Mouse (Mus musculus): ENCODE measurements around the gene Chd2. TPM values are rescaled to one million over a fixed set of nuclear protein-coding genes. Genes with fewer than 3 reads are reported as not detected.

Chd2 gene
- total RNA-seq, 1 experiment = 46.6 TPM

- no peak for DNase-seq (ENCODE audit: low read depth, low spot score)
- TF ChIP-seq ZC3H11A (IDR thresholded peaks at IDR 0.05; ENCODE audit: borderline replicate concordance, low read depth, low read length) (no peak), MAFK (IDR thresholded peaks at IDR 0.05; ENCODE audit: insufficient read depth, low read depth, low read length) (no peak)
- in situ Hi-C loops (cut with MboI; ENCODE audit: low sequenced_read_pairs in 2 of 2, unreplicated experiment in 2 of 2) = no loop called here
- no peaks in the 10 kb centered on the region for H3K9me3 ChIP-seq (ENCODE audit: control insufficient read depth, insufficient read depth, low read depth, low read length)
- no peak overlapping the region for H3K27ac ChIP-seq (ENCODE audit: insufficient read depth, low read depth, low read length, poor library complexity, severe bottlenecking)
- H3K4me1 ChIP-seq (ENCODE audit: control insufficient read depth in 2 of 2, insufficient read depth in 2 of 2, low read length in 2 of 2, poor library complexity in 1 of 2) = peaks cover 0 to 10% of the 10 kb centered on the region in 2 experiments; a peak in 1 of 4 replicates
- H3K36me3 ChIP-seq (ENCODE audit: control insufficient read depth, insufficient read depth, low read length, poor library complexity, severe bottlenecking) = peaks cover 2% of the 10 kb centered on the region; the same call in 1 of the 2 replicates
- H3K4me3 ChIP-seq (ENCODE audit: insufficient read depth in 1 of 2, low read depth in 1 of 2, low read length in 2 of 2, poor library complexity in 1 of 2, severe bottlenecking in 1 of 2) = no peak overlapping the region
- no peak overlapping the region for H3K9ac ChIP-seq (ENCODE audit: insufficient read depth, low read depth, low read length, poor library complexity, severe bottlenecking)
Observed at GRCm38 (mm10) chr7:73553160-73553559, 11.5 kb upstream of the Chd2 start.

DNA sequence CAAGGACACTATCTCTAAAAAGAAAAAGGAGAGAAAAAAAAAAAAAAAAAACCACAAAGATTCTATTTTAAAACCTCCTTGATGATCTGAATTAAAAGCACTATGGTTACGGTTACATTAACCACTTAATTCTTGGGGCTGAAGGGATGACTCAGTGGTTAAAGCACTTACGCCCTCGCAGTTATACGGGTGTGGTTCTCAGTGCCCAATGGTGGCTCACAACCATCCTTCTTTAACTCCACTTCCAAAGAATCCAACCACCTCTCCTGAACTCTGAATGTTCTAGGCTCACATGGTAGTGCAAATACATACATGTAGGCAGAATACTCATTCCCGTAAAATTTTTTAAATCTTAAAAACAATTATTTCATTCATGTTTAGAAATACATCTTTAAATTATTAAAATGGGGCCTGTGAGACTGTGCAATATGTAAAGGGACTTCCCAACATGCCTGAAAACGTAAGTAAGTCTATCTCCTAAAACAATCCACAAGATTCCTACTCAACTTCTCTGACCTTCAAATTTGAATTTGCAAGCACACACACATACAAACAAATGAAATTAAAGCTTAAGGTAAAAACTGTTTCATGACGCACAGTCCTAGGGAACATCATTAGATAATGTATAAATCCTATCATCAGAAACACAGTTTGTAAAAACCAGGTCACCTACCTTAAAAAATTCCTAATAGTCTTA, 10.6 kb upstream of the Chd2 start:
- TF ChIP-seq CHD2 (IDR thresholded peaks at IDR 0.05; ENCODE audit: low read depth, low read length) (no peak), ZC3H11A (IDR thresholded peaks at IDR 0.05; ENCODE audit: borderline replicate concordance, low read depth, low read length) (no peak), MAFK (IDR thresholded peaks at IDR 0.05; ENCODE audit: insufficient read depth, low read depth, low read length) (no peak), ZNF384 (IDR thresholded peaks at IDR 0.05; ENCODE audit: low read depth, low read length) (no peak), HCFC1 (IDR thresholded peaks at IDR 0.05; ENCODE audit: borderline replicate concordance, insufficient read depth, low read length) (no peak)
- peaks cover 4% of the 10 kb centered on the region; the same call in 1 of the 2 replicates for H3K36me3 ChIP-seq (ENCODE audit: control insufficient read depth, insufficient read depth, low read length, poor library complexity, severe bottlenecking)
- DNase-seq (ENCODE audit: low read depth, low spot score) = no peak
- in situ Hi-C loops (cut with MboI; ENCODE audit: low sequenced_read_pairs in 2 of 2, unreplicated experiment in 2 of 2) = no loop called here
- no peaks in the 10 kb centered on the region for H3K9me3 ChIP-seq (ENCODE audit: control insufficient read depth, insufficient read depth, low read depth, low read length)
- no peak overlapping the region for H3K9ac ChIP-seq (ENCODE audit: insufficient read depth, low read depth, low read length, poor library complexity, severe bottlenecking)
- peaks cover 0 to 10% of the 10 kb centered on the region in 2 experiments; a peak in 1 of 4 replicates for H3K4me1 ChIP-seq (ENCODE audit: control insufficient read depth in 2 of 2, insufficient read depth in 2 of 2, low read length in 2 of 2, poor library complexity in 1 of 2)
- no peak overlapping the region; a peak in 1 of 4 replicates for H3K4me3 ChIP-seq (ENCODE audit: insufficient read depth in 1 of 2, low read depth in 1 of 2, low read length in 2 of 2, poor library complexity in 1 of 2, severe bottlenecking in 1 of 2)
- no peak overlapping the region for H3K27ac ChIP-seq (ENCODE audit: insufficient read depth, low read depth, low read length, poor library complexity, severe bottlenecking)

- H3K36me3 ChIP-seq (ENCODE audit: control insufficient read depth, insufficient read depth, low read length, poor library complexity, severe bottlenecking) = peaks cover 4% of the 10 kb centered on the region; the same call in 1 of the 2 replicates
- no peak overlapping the region for H3K27ac ChIP-seq (ENCODE audit: insufficient read depth, low read depth, low read length, poor library complexity, severe bottlenecking)
- TF ChIP-seq ZNF384 (IDR thresholded peaks at IDR 0.05; ENCODE audit: low read depth, low read length) (no peak), MAFK (IDR thresholded peaks at IDR 0.05; ENCODE audit: insufficient read depth, low read depth, low read length) (no peak), ZC3H11A (IDR thresholded peaks at IDR 0.05; ENCODE audit: borderline replicate concordance, low read depth, low read length) (no peak), CHD2 (IDR thresholded peaks at IDR 0.05; ENCODE audit: low read depth, low read length) (no peak), HCFC1 (IDR thresholded peaks at IDR 0.05; ENCODE audit: borderline replicate concordance, insufficient read depth, low read length) (no peak)
Observed at GRCm38 (mm10) chr7:73551370-73551769, 9.7 kb upstream of the Chd2 start.

DNA sequence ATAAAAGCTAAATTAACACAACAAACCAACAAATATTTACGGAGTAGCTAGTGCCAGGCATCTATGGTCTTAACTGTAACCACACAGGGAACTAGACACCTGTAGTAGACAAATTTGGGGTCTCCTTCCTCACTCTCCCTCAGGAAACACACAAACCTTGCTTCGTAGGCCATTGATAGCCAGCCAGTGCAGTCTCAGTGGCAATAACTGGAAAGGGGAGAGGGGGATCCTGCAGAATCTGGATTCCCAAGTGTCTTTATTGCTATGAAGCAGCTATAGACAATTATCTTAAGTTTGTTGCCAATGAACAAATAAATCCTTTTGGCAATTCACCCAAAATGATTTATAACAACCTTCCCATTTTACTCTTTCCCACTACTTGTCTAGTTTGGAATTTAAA, 6.4 kb upstream of the Chd2 start:
- no peak for DNase-seq (ENCODE audit: low read depth, low spot score)
- Histone ChIP-seq H3K9ac (ENCODE audit: insufficient read depth, low read depth, low read length, poor library complexity, severe bottlenecking) (no peak overlapping the region), H3K4me3 (ENCODE audit: insufficient read depth in 1 of 2, low read depth in 1 of 2, low read length in 2 of 2, poor library complexity in 1 of 2, severe bottlenecking in 1 of 2) (no peak overlapping the region), H3K4me1 (ENCODE audit: control insufficient read depth in 2 of 2, insufficient read depth in 2 of 2, low read length in 2 of 2, poor library complexity in 1 of 2) (0 out of 4 replicates have a peak, but pooled peaks cover 0 to 2% of the 10 kb centered on the region in 2 experiments), H3K27ac (ENCODE audit: insufficient read depth, low read depth, low read length, poor library complexity, severe bottlenecking) (no peak overlapping the region), H3K9me3 (ENCODE audit: control insufficient read depth, insufficient read depth, low read depth, low read length) (no peaks in the 10 kb centered on the region), H3K36me3 (ENCODE audit: control insufficient read depth, insufficient read depth, low read length, poor library complexity, severe bottlenecking) (peaks cover 4% of the 10 kb centered on the region; the same call in 1 of the 2 replicates)
- in situ Hi-C loops (cut with MboI; ENCODE audit: low sequenced_read_pairs in 2 of 2, unreplicated experiment in 2 of 2) = no loop called here
- TF ChIP-seq MAFK (IDR thresholded peaks at IDR 0.05; ENCODE audit: insufficient read depth, low read depth, low read length) (no peak), ZNF384 (IDR thresholded peaks at IDR 0.05; ENCODE audit: low read depth, low read length) (no peak), ZC3H11A (IDR thresholded peaks at IDR 0.05; ENCODE audit: borderline replicate concordance, low read depth, low read length) (no peak), HCFC1 (IDR thresholded peaks at IDR 0.05; ENCODE audit: borderline replicate concordance, insufficient read depth, low read length) (no peak)

More at GRCm38 (mm10) chr7:73551370-73551769, 9.7 kb upstream of the Chd2 start:
- H3K9ac ChIP-seq (ENCODE audit: insufficient read depth, low read depth, low read length, poor library complexity, severe bottlenecking) = no peak overlapping the region
- in situ Hi-C loops (cut with MboI; ENCODE audit: low sequenced_read_pairs in 2 of 2, unreplicated experiment in 2 of 2) = no loop called here
- peaks cover 2 to 10% of the 10 kb centered on the region in 2 experiments; a peak in 1 of 4 replicates for H3K4me1 ChIP-seq (ENCODE audit: control insufficient read depth in 2 of 2, insufficient read depth in 2 of 2, low read length in 2 of 2, poor library complexity in 1 of 2)
- no peaks in the 10 kb centered on the region for H3K9me3 ChIP-seq (ENCODE audit: control insufficient read depth, insufficient read depth, low read depth, low read length)
- no peak overlapping the region for H3K4me3 ChIP-seq (ENCODE audit: insufficient read depth in 1 of 2, low read depth in 1 of 2, low read length in 2 of 2, poor library complexity in 1 of 2, severe bottlenecking in 1 of 2)
- no peak for DNase-seq (ENCODE audit: low read depth, low spot score)
